Mouse (Mus musculus): Measurements from ENCODE around the gene Atp8a2. TPM values are rescaled to one million over a fixed set of nuclear protein-coding genes. Genes with fewer than 3 reads are reported as not detected.

Gene Atp8a2
- polyA plus RNA-seq, 1 experiment from 2014 or later: 0.59 TPM

DNA sequence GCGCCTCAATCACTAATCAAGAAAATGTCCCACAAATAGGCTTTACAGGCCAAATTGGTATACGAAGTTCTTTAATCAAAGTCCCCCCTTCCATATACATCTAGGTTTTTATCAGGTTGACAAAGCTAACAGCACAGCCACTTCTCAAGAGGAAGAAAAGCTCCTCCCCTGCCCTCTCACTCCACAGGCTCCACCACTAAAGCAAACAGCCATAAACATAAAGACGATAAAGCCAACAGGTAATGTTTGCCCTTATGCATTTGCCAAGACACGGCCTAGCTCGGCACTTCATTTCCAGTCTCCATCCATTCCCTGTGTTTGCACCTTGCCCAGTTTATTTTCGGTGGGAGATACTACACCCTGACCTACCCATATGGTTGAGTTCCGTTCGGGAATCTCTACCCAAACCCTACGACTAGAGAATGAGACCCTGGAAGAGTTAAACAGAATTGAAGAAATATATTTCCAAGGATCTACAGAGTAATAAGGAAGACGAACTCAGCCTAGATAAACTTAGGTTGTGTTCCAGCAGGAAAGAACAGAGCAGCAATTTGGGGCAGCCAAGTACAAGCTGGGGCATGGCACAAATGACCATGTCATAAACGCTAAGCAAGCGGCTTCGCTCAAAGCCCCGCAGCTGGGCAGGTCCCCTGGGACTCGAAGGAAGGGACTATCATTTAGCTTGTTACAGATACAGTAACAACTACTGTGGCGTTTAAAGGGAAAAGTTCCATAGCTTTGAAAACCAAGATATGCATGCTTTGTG lies 26.0 kb downstream of the Atp8a2 start:
- TF ChIP-seq CTCF (IDR thresholded peaks at IDR 0.05; ENCODE audit: low read depth): no peak
- no peaks in the 10 kb centered on the region for H3K4me1 ChIP-seq (replicated peaks; ENCODE audit: insufficient read depth, low read length)
- DNase-seq (ENCODE audit: low spot score) (no peak), ATAC-seq (replicated peaks; ENCODE audit: low FRiP score, low read depth) (no peak)
- H3K27me3 ChIP-seq (ENCODE audit: insufficient read depth, low read length): no peaks in the 10 kb centered on the region
- H3K9me3 ChIP-seq (replicated peaks; ENCODE audit: low read length): no peaks in the 10 kb centered on the region
- H3K27ac ChIP-seq: no peak overlapping the region
- H3K36me3 ChIP-seq (ENCODE audit: insufficient read depth, low read length): no peaks in the 10 kb centered on the region
- H3K4me3 ChIP-seq (replicated peaks; ENCODE audit: low read depth, low read length): no peak overlapping the region
- H3K4me2 ChIP-seq (ENCODE audit: low read length): no peak overlapping the region
- no peak overlapping the region for H3K9ac ChIP-seq (ENCODE audit: low read depth, low read length)
- 51% methylated on average over 16 of the region's 16 CpGs for whole genome bisulfite sequencing

GRCm38 (mm10) chr14:60163367-60163766 lies 33.6 kb downstream of the Atp8a2 start:
- H3K27ac ChIP-seq: no peak overlapping the region
- H3K4me1 ChIP-seq (replicated peaks; ENCODE audit: insufficient read depth, low read length): no peaks in the 10 kb centered on the region
- H3K9me3 ChIP-seq (replicated peaks; ENCODE audit: low read length): no peaks in the 10 kb centered on the region
- no peak overlapping the region for H3K4me3 ChIP-seq (replicated peaks; ENCODE audit: low read depth, low read length)
- no peak overlapping the region for H3K9ac ChIP-seq (ENCODE audit: low read depth, low read length)
- DNase-seq (ENCODE audit: low spot score): no peak
- no peak for ATAC-seq (replicated peaks; ENCODE audit: low FRiP score, low read depth)
- H3K27me3 ChIP-seq (ENCODE audit: insufficient read depth, low read length): no peaks in the 10 kb centered on the region
- H3K36me3 ChIP-seq (ENCODE audit: insufficient read depth, low read length): no peaks in the 10 kb centered on the region
- H3K4me2 ChIP-seq (ENCODE audit: low read length): no peak overlapping the region
- TF ChIP-seq CTCF (IDR thresholded peaks at IDR 0.05; ENCODE audit: low read depth): no peak
- 95% methylated on average over 3 of the region's 3 CpGs for WGBS

DNA sequence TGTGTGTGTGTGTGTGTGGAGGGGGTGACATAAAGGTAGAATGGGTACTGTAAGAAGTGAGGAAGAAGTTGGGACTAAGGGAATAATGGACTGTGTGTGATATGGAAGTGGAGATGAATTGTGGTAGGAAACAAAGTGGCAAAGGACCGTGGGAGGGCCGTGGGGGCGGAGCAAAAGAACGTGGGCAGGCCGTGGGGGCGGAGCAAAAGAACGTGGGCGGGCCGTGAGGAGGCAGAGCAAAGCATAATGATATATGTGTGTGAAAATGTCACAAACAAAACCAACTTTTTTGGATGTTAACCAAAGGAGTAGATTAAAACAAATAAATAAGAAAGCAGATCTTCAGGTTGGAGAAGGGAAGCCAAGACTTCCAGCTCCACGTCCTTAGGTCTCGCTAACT lies 44.6 kb downstream of the Atp8a2 start:
- no peak for TF ChIP-seq CTCF (IDR thresholded peaks at IDR 0.05; ENCODE audit: low read depth)
- ATAC-seq (replicated peaks; ENCODE audit: low FRiP score, low read depth) (no peak), DNase-seq (ENCODE audit: low spot score) (no peak)
- 80% methylated on average over 11 of the region's 11 CpGs for WGBS
- no peak overlapping the region for H3K4me3 ChIP-seq (replicated peaks; ENCODE audit: low read depth, low read length)
- H3K27me3 ChIP-seq (ENCODE audit: insufficient read depth, low read length): no peaks in the 10 kb centered on the region
- no peak overlapping the region for H3K4me2 ChIP-seq (ENCODE audit: low read length)
- H3K9ac ChIP-seq (ENCODE audit: low read depth, low read length): no peak overlapping the region
- H3K4me1 ChIP-seq (replicated peaks; ENCODE audit: insufficient read depth, low read length): no peaks in the 10 kb centered on the region
- no peak overlapping the region for H3K27ac ChIP-seq
- H3K9me3 ChIP-seq (replicated peaks; ENCODE audit: low read length): no peaks in the 10 kb centered on the region
- no peaks in the 10 kb centered on the region for H3K36me3 ChIP-seq (ENCODE audit: insufficient read depth, low read length)

GRCm38 (mm10) chr14:60148893-60149292 lies 48.1 kb downstream of the Atp8a2 start:
- no peak overlapping the region for H3K4me3 ChIP-seq (replicated peaks; ENCODE audit: low read depth, low read length)

DNA sequence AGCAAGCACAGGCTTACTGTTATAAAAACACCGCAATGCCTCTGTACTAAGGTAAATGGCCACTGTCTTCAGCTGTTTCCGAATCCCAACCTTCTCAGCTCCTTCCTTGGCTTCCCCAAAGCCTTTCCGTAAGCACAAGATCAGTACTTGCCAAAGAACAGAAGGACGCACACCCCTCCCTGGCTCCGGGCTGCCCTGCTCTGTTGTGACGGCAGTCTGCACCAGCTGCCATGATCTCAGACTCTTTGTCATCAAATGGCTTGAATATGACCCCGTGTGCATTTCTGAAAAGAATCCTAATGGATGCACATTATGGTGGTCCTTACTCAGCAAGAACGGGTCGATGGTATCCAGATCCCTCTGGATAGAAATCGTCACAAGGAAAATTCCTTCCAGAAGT lies 53.7 kb downstream of the Atp8a2 start:
- Histone ChIP-seq H3K27ac (no peak overlapping the region), H3K27me3 (ENCODE audit: insufficient read depth, low read length) (no peaks in the 10 kb centered on the region), H3K9ac (ENCODE audit: low read depth, low read length) (no peak overlapping the region), H3K4me1 (replicated peaks; ENCODE audit: insufficient read depth, low read length) (no peaks in the 10 kb centered on the region), H3K36me3 (ENCODE audit: insufficient read depth, low read length) (no peaks in the 10 kb centered on the region), H3K9me3 (replicated peaks; ENCODE audit: low read length) (no peaks in the 10 kb centered on the region), H3K4me2 (ENCODE audit: low read length) (no peak overlapping the region), H3K4me3 (replicated peaks; ENCODE audit: low read depth, low read length) (no peak overlapping the region)
- no peak for DNase-seq (ENCODE audit: low spot score)
- TF ChIP-seq CTCF (IDR thresholded peaks at IDR 0.05; ENCODE audit: low read depth): no peak
- WGBS: 89% methylated on average over 10 of the region's 10 CpGs
- ATAC-seq (replicated peaks; ENCODE audit: low FRiP score, low read depth): no peak

More at GRCm38 (mm10) chr14:60148893-60149292, 48.1 kb downstream of the Atp8a2 start:
- no peak for TF ChIP-seq CTCF (IDR thresholded peaks at IDR 0.05; ENCODE audit: low read depth)
- WGBS: 39% methylated on average over 3 of the region's 3 CpGs
- no peak overlapping the region for H3K4me2 ChIP-seq (ENCODE audit: low read length)
- no peaks in the 10 kb centered on the region for H3K36me3 ChIP-seq (ENCODE audit: insufficient read depth, low read length)
- ATAC-seq (replicated peaks; ENCODE audit: low FRiP score, low read depth) (no peak), DNase-seq (ENCODE audit: low spot score) (no peak)
- no peak overlapping the region for H3K27ac ChIP-seq
- H3K9ac ChIP-seq (ENCODE audit: low read depth, low read length): no peak overlapping the region
- no peaks in the 10 kb centered on the region for H3K9me3 ChIP-seq (replicated peaks; ENCODE audit: low read length)
- H3K4me1 ChIP-seq (replicated peaks; ENCODE audit: insufficient read depth, low read length): no peaks in the 10 kb centered on the region
- no peaks in the 10 kb centered on the region for H3K27me3 ChIP-seq (ENCODE audit: insufficient read depth, low read length)

- peak; percentile 27; the same call in 1 of the 2 replicates for TF ChIP-seq CTCF (IDR thresholded peaks at IDR 0.05; ENCODE audit: low read depth)
- no peak overlapping the region for H3K4me3 ChIP-seq (replicated peaks; ENCODE audit: low read depth, low read length)
- no peaks in the 10 kb centered on the region for H3K4me1 ChIP-seq (replicated peaks; ENCODE audit: insufficient read depth, low read length)
- ATAC-seq (replicated peaks; ENCODE audit: low FRiP score, low read depth) (no peak), DNase-seq (ENCODE audit: low spot score) (no peak)
- 88% methylated on average over 3 of the region's 4 CpGs for WGBS
- H3K4me2 ChIP-seq (ENCODE audit: low read length): no peak overlapping the region
- H3K27ac ChIP-seq: no peak overlapping the region
- no peaks in the 10 kb centered on the region for H3K36me3 ChIP-seq (ENCODE audit: insufficient read depth, low read length)
- no peak overlapping the region for H3K9ac ChIP-seq (ENCODE audit: low read depth, low read length)
- no peaks in the 10 kb centered on the region for H3K9me3 ChIP-seq (replicated peaks; ENCODE audit: low read length)
- H3K27me3 ChIP-seq (ENCODE audit: insufficient read depth, low read length): no peaks in the 10 kb centered on the region; the same call in 1 of the 2 replicates
These were observed 58.6 kb downstream of the Atp8a2 start for GRCm38 (mm10) chr14:60138339-60138738.

All from kidney, postnatal 0 days (tissue).